Mouse (Mus musculus) forelimb bud, embryonic 11.5 days (tissue): ENCODE data around the gene Srd5a3.
A peak's percentile ranks its signal among the peaks of the same experiment; 100 is the strongest.
"Not testable (repeated sequence)": the region's sequence is repeated elsewhere in the genome, so short reads cannot be mapped to it uniquely, and the experiment has no call there.

Source experiments
- DNase-seq: peaks from one replicate; pipeline ENCODE4 v3.0.0-alpha.2; 2012; ENCODE audit warnings: low read depth, low spot score

Gene Srd5a3

GRCm38 (mm10) chr5:76139808-76140729 is at the start of gene Srd5a3:
Srd5a3 (plus strand) TSS chr5:76140271.
- DNase-seq = peak; percentile 90

GRCm38 (mm10) chr5:76103809-76104208 is 36.3 kb upstream of the Srd5a3 start:
- not testable (repeated sequence) for DNase-seq

- DNase-seq = no peak
These were observed 32.8 kb upstream of the Srd5a3 start for GRCm38 (mm10) chr5:76107306-76107705.

GRCm38 (mm10) chr5:76108496-76108895 is 31.6 kb upstream of the Srd5a3 start:
- DNase-seq = no peak

- no peak for DNase-seq
These were observed 28.9 kb upstream of the Srd5a3 start for GRCm38 (mm10) chr5:76111173-76111572.

GRCm38 (mm10) chr5:76112016-76112415 is 28.1 kb upstream of the Srd5a3 start:
- DNase-seq = no peak

GRCm38 (mm10) chr5:76115436-76116041 is 24.5 kb upstream of the Srd5a3 start:
- DNase-seq = no peak

GRCm38 (mm10) chr5:76118441-76118840 is 21.6 kb upstream of the Srd5a3 start:
- peak; percentile 63 for DNase-seq

- DNase-seq = no peak
These were observed 19.4 kb upstream of the Srd5a3 start for GRCm38 (mm10) chr5:76120634-76121033.

GRCm38 (mm10) chr5:76127584-76128316 is 12.3 kb upstream of the Srd5a3 start:
- no peak for DNase-seq

- no peak for DNase-seq
These were observed 9.8 kb upstream of the Srd5a3 start for GRCm38 (mm10) chr5:76130292-76130691.

GRCm38 (mm10) chr5:76131990-76132389 is 8.1 kb upstream of the Srd5a3 start:
- DNase-seq = no peak

- DNase-seq = no peak
These were observed 4.4 kb upstream of the Srd5a3 start for GRCm38 (mm10) chr5:76135644-76136043.

- DNase-seq = no peak
These were observed 3.8 kb upstream of the Srd5a3 start for GRCm38 (mm10) chr5:76136271-76136670.

GRCm38 (mm10) chr5:76137586-76137985 is 2.5 kb upstream of the Srd5a3 start:
- no peak for DNase-seq

GRCm38 (mm10) chr5:76138071-76138470 is 2.0 kb upstream of the Srd5a3 start:
- DNase-seq = no peak

- no peak for DNase-seq
These were observed 1.6 kb upstream of the Srd5a3 start for GRCm38 (mm10) chr5:76138512-76138911.

- DNase-seq = no peak
These were observed 850 bp upstream of the Srd5a3 start for GRCm38 (mm10) chr5:76139171-76139671.

- no peak for DNase-seq
These were observed 627 bp downstream of the Srd5a3 start for GRCm38 (mm10) chr5:76140730-76141066.

GRCm38 (mm10) chr5:76143356-76143755 is 3.3 kb downstream of the Srd5a3 start:
- DNase-seq = no peak

GRCm38 (mm10) chr5:76146401-76146800 is 6.3 kb downstream of the Srd5a3 start:
- DNase-seq = no peak

- DNase-seq = no peak
These were observed 9.4 kb downstream of the Srd5a3 start for GRCm38 (mm10) chr5:76149436-76149835.
